In genomic region chr7:110843916-110844874, GRCm38 (mm10) we compare ENCODE assay signal across 8 mouse cellular contexts. TPM values are rescaled to one million over a fixed set of nuclear protein-coding genes. Genes with fewer than 3 reads are reported as not detected.
DNase-seq lines count a peak whose midpoint lies in the region; ATAC-seq lines count a peak whose summit lies in the region.

Rnf141 (minus strand) TSS chr7:110844457.

- H3K4me3 ChIP-seq in hindbrain, embryonic 15.5 days: peak within 1 kb of the TSS; percentile 80

- H3K9me3 ChIP-seq in hindbrain, embryonic 15.5 days: no peaks in the 10 kb centered on the region

- peak; percentile 96 for ATAC-seq in hindbrain, embryonic 15.5 days (ENCODE audit: low FRiP score, low read depth)

- H3K9ac ChIP-seq in hindbrain, embryonic 15.5 days: peak within 1 kb of the TSS; percentile 88

- no peaks in the 10 kb centered on the region for H3K36me3 ChIP-seq in hindbrain, embryonic 15.5 days

- peak within 1 kb of the TSS; percentile 90 for H3K27ac ChIP-seq in hindbrain, embryonic 15.5 days (replicated peaks)

- H3K4me1 ChIP-seq in hindbrain, embryonic 15.5 days (replicated peaks): peaks cover 6% of the 10 kb centered on the region

- H3K4me2 ChIP-seq in hindbrain, embryonic 15.5 days: peak within 1 kb of the TSS; percentile 80

- peak; percentile 95 for DNase-seq in R1 (ENCODE audit: low read depth, low spot score)
- peak; percentile 94 to 97 for DNase-seq in cerebellum, postnatal 25 days
- DNase-seq in frontal cortex, postnatal 36 days (ENCODE audit: low spot score in 2 of 2): peak; percentile 91 to 95
- DNase-seq in left cerebral cortex, adult 11 months (ENCODE audit: low spot score): peak; percentile 89
- DNase-seq in lung, postnatal 4 days: peak; percentile 94 to 95
- DNase-seq in retina, postnatal 7 days (ENCODE audit: low read depth, low spot score): peak; percentile 82
- peak; percentile 84 for DNase-seq in urinary bladder, adult 2 months (ENCODE audit: low spot score)

- WGBS in hindbrain, embryonic 15.5 days: under 1% methylated on average over 42 of the region's 42 CpGs

- H3K27me3 ChIP-seq in hindbrain, embryonic 15.5 days: no peaks in the 10 kb centered on the region

RNA-seq across cellular contexts. Expression of gene Rnf141, which starts in this region (rescaled TPM):
- polyA plus RNA-seq in hindbrain, embryonic 15.5 days (2015; fragmentation: Nextera tagmentation; extraction: Ambion mirVana): 37.9 and 39.8 TPM in 2 replicates
- 32.1 and 34.0 TPM in 2 replicates for polyA plus RNA-seq in urinary bladder, adult 2 months (2012; rRNA removed)

Comparison
In these comparisons a context has a peak if more than half of its experiments do, and no peak if none do; other contexts are left out.
1. Peak in every context shown above with its lines: DNase-seq, ATAC-seq, H3K4me3 ChIP-seq and H3K27ac ChIP-seq.